Mouse (Mus musculus): ENCODE data around the gene S100pbp.

DNA sequence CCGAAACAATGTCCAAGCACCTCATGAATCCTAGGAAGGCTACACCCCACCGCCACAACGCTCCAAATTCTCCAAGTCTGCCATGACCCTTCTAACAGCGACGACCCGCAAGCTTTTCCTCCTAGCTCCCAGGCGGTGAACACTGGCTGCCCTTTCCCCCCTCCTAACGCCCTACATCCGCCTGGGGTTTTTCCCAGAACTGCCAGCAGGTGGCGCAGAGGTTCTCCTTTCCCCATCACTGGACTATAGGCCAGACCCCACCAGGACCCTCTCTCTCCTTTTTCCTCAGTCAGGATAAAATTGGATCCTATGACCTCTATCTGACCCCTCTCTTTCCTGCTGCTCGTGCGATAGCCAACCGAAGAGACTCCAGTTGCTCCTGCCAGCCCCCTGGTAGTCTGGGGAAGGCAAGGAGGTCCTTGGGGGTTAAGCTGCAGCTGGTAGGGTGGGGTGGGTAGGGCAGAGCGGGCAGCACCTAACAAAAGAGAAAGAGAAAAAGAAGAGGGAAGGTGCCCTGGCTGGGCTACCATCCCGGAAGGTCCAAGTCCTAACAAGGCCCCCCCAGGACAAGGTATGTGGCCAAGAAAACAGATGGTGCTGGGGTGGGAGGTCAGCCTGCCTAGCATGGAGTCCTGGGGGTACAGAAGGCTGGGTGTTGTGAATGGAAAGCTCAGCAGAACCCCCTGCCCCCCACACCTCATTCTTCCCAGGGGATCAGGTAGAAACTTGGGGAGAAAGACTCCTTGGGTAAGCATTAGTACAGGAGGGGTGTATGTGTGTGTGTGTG is 54.5 kb downstream of the S100pbp start:
- peak; percentile 89 for TF ChIP-seq CTCF (IDR thresholded peaks at IDR 0.05)
- no peak for TF ChIP-seq EP300 (IDR thresholded peaks at IDR 0.05)

Data from lung, postnatal 0 days (tissue).